Mouse (Mus musculus) heart, adult 2 months (tissue): ENCODE data around the gene Ctnna2.

Source experiments
- CTCF ChIP-seq: fragments of 200-600 bp; IDR thresholded peaks from 2 replicates; pipeline ENCODE4 v1.8.1; 2022; ENCODE audit warnings: antibody characterized with exemption, mild to moderate bottlenecking, moderate library complexity
- EP300 ChIP-seq: fragments of 200-500 bp; IDR thresholded peaks from 2 replicates; pipeline ENCODE4 v1.6.1; 2011; ENCODE audit warnings: low read depth, low read length, control low read depth; ENCODE audit not compliant: insufficient read depth
- POLR2A ChIP-seq: fragments of 200-500 bp; IDR thresholded peaks from 2 replicates; pipeline ENCODE4 v1.6.1; 2011; ENCODE audit warnings: mild to moderate bottlenecking, low read depth, low read length, control low read depth; ENCODE audit not compliant: insufficient read depth

DNA sequence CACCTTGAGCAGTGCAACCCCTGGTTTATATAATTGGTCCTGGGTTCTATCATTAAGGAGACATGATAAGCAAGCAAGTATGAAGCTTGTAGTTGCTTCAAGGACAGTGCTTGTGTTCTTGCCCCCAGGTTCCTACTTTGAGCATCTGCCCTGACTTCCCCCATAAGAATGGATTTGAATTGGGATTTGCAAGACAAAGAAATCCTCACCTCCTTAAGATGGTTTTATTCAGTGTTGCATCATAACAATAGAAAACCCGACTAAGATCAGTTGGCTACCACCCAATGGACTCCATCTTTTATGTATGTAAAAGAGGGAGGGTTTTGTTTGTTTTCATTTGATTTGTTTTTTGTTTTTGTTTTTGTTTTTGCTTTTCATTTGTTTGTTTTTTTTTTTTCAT lies 1005.2 kb downstream of the Ctnna2 start:
- no peak for TF ChIP-seq POLR2A
- no peak for TF ChIP-seq EP300
- no peak for TF ChIP-seq CTCF
